Mouse (Mus musculus) cortical plate, adult 2 months (tissue): ENCODE measurements around the gene Fbxl21.

Experiments
- CTCF ChIP-seq: fragments of 200-500 bp; IDR thresholded peaks from 2 replicates; pipeline ENCODE4 v1.5.1; 2011; ENCODE audit warnings: mild to moderate bottlenecking, control low read depth, low read length; ENCODE audit not compliant: insufficient read depth; ENCODE audit errors: extremely low read depth
- POLR2A ChIP-seq: fragments of 200-500 bp; IDR thresholded peaks from 2 replicates; pipeline ENCODE4 v1.6.1; 2011; ENCODE audit warnings: mild to moderate bottlenecking, low read length, control low read depth; ENCODE audit not compliant: insufficient read depth; ENCODE audit errors: extremely low read depth

DNA sequence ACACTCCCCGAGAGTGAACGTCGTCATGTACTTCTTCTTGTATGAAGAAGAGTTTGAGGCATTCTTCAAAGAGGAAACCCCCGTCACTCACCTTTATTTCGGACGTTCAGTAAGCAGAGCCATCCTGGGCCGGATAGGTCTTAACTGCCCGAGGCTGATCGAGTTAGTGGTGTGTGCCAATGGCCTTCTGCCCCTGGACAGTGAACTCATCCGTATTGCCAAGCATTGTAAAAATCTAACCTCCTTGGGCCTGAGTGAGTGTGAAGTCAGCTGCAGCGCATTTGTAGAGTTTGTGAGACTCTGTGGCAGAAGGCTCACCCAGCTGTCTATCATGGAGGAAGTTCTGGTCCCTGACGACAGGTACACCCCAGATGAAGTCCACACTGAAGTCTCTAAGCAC, 14.8 kb downstream of the Fbxl21 start:
- TF ChIP-seq CTCF: no peak
- TF ChIP-seq POLR2A: no peak
